Mouse (Mus musculus) heart, embryonic 14.5 days (tissue): ENCODE measurements around the gene Cenpi. TPM values are rescaled to one million over a fixed set of nuclear protein-coding genes. Genes with fewer than 3 reads are reported as not detected.

Experiments used
- ATAC-seq: fragments of 200-750 bp; cut with Nextera tagmentation; 2 replicates; pipeline ENCODE4 v1.8.0; 2017; ENCODE audit warnings: low read depth, moderate TSS enrichment; ENCODE audit not compliant: insufficient number of reproducible peaks, insufficient read depth, low FRiP score
- H3K27ac ChIP-seq, 2 experiments: fragments of 200-500 bp in 1 of 2; fragments of 300-500 bp in 1 of 2; sonication (generic) in 1 of 2; replicated peaks in 1 of 2; 2 replicates each; pipeline ENCODE4 v1.5.1; 2012 to 2014; ENCODE audit warnings: low read depth in 2 of 2, low read length in 2 of 2, control low read depth in 1 of 2, mild to moderate bottlenecking in 1 of 2, mixed read lengths in 1 of 2; ENCODE audit not compliant: control insufficient read depth in 1 of 2, insufficient read depth in 1 of 2
- H3K27me3 ChIP-seq: fragments of 300-500 bp; sonication (generic); 2 replicates; pipeline ENCODE4 v1.6.1; 2014; ENCODE audit warnings: mild to moderate bottlenecking, low read length, control low read depth; ENCODE audit not compliant: control insufficient read depth, insufficient read depth
- H3K36me3 ChIP-seq: fragments of 300-500 bp; sonication (generic); 2 replicates; pipeline ENCODE4 v1.6.1; 2014; ENCODE audit warnings: mild to moderate bottlenecking, control low read depth, low read length, mixed read lengths; ENCODE audit not compliant: control insufficient read depth, insufficient read depth
- H3K4me1 ChIP-seq, 2 experiments: fragments of 200-500 bp in 1 of 2; fragments of 300-500 bp in 1 of 2; sonication (generic) in 1 of 2; 2 replicates each; pipeline ENCODE4 v1.6.1; 2012 to 2014; ENCODE audit warnings: low read length in 2 of 2, control low read depth in 1 of 2, mixed read lengths in 1 of 2; ENCODE audit not compliant: control insufficient read depth in 2 of 2, insufficient read depth in 2 of 2
- H3K4me2 ChIP-seq: fragments of 300-500 bp; sonication (generic); 2 replicates; pipeline ENCODE4 v1.6.1; 2014; ENCODE audit warnings: mild to moderate bottlenecking, low read length
- H3K4me3 ChIP-seq, 2 experiments: fragments of 200-500 bp in 1 of 2; fragments of 300-500 bp in 1 of 2; sonication (generic) in 1 of 2; 2 replicates each; pipeline ENCODE4 v1.5.1; 2012 to 2014; ENCODE audit warnings: low read length in 2 of 2, mild to moderate bottlenecking in 2 of 2, control low read depth in 1 of 2, low read depth in 1 of 2, moderate library complexity in 1 of 2; ENCODE audit not compliant: control insufficient read depth in 1 of 2, insufficient read depth in 1 of 2
- H3K9ac ChIP-seq: fragments of 300-500 bp; sonication (generic); 2 replicates; pipeline ENCODE4 v1.6.1; 2014; ENCODE audit warnings: mild to moderate bottlenecking, low read length
- H3K9me3 ChIP-seq: fragments of 300-500 bp; sonication (generic); 2 replicates; pipeline ENCODE4 v1.6.1; 2016; ENCODE audit warnings: low read length, control low read depth; ENCODE audit not compliant: control insufficient read depth
- WGBS: fragments of 180-500 bp; shearing (Covaris S2); extraction: QIAGEN DNeasy Blood & Tissue Kit; methylation state at CpG from one replicate; pipeline ENCODE4 v1.1.7; 2014; 5-methylcytosine and 5-hydroxymethylcytosine counted together
- polyA plus RNA-seq: library from polyadenylated mRNA; unstranded; fragments of >200 nt; fragmentation: Nextera tagmentation; extraction: Ambion mirVana; gene quantifications from 2 replicates; pipeline ENCODE4 v1.2.1, GENCODE M21; 2014

Gene Cenpi
- polyA plus RNA-seq, 1 experiment from 2014 or later = 28.7 TPM

- Histone ChIP-seq H3K9me3 (no peaks in the 10 kb centered on the region), H3K27ac (no peak overlapping the region), H3K4me1 (no peaks in the 10 kb centered on the region), H3K36me3 (no peaks in the 10 kb centered on the region), H3K27me3 (no peaks in the 10 kb centered on the region), H3K9ac (no peak overlapping the region), H3K4me3 (no peak overlapping the region), H3K4me2 (no peak overlapping the region)
- no peak for ATAC-seq
- 62% methylated on average over 4 of the region's 4 CpGs for WGBS
These were observed 22.1 kb upstream of the Cenpi start for GRCm38 (mm10) chrX:134285791-134286190.

- WGBS = 79% methylated on average over 2 of the region's 2 CpGs
- Histone ChIP-seq H3K27ac (no peak overlapping the region), H3K36me3 (no peaks in the 10 kb centered on the region), H3K27me3 (no peaks in the 10 kb centered on the region), H3K4me3 (no peak overlapping the region), H3K9ac (no peak overlapping the region), H3K4me2 (no peak overlapping the region), H3K9me3 (no peaks in the 10 kb centered on the region), H3K4me1 (no peaks in the 10 kb centered on the region)
- ATAC-seq = no peak
These were observed 20.6 kb upstream of the Cenpi start for GRCm38 (mm10) chrX:134287305-134287704.

GRCm38 (mm10) chrX:134296301-134296700 is 11.6 kb upstream of the Cenpi start:
- ATAC-seq = no peak
- Histone ChIP-seq H3K9me3 (no peaks in the 10 kb centered on the region), H3K27me3 (0 out of 2 replicates have a peak, but pooled peaks cover 4% of the 10 kb centered on the region), H3K4me2 (peak overlapping the region; percentile 71), H3K4me3 (peak overlapping the region; percentile 48 to 49), H3K27ac (no peak overlapping the region), H3K9ac (peak overlapping the region; percentile 56), H3K4me1 (no peaks in the 10 kb centered on the region; a peak in 1 of 4 replicates), H3K36me3 (no peaks in the 10 kb centered on the region)
- WGBS = 40% methylated on average over 9 of the region's 9 CpGs

GRCm38 (mm10) chrX:134296737-134297136 is 11.1 kb upstream of the Cenpi start:
- ATAC-seq = no peak
- peak overlapping the region; percentile 56 for H3K9ac ChIP-seq

GRCm38 (mm10) chrX:134297195-134297594 is 10.7 kb upstream of the Cenpi start:
- ATAC-seq = no peak
- H3K4me3 ChIP-seq = peak overlapping the region in 1 of 2 experiments; percentile 48; a peak in 1 of 4 replicates
- H3K9ac ChIP-seq = no peak overlapping the region
- no peak overlapping the region for H3K27ac ChIP-seq
- no peaks in the 10 kb centered on the region for H3K36me3 ChIP-seq
- peak overlapping the region; percentile 71 for H3K4me2 ChIP-seq
- H3K27me3 ChIP-seq = 0 out of 2 replicates have a peak, but pooled peaks cover 4% of the 10 kb centered on the region
- WGBS = 43% methylated on average over 4 of the region's 4 CpGs
- H3K9me3 ChIP-seq = no peaks in the 10 kb centered on the region
- H3K4me1 ChIP-seq = no peaks in the 10 kb centered on the region; a peak in 1 of 4 replicates

More at GRCm38 (mm10) chrX:134296737-134297136, 11.1 kb upstream of the Cenpi start:
- peak overlapping the region; percentile 71 for H3K4me2 ChIP-seq
- 0 out of 2 replicates have a peak, but pooled peaks cover 4% of the 10 kb centered on the region for H3K27me3 ChIP-seq
- H3K4me3 ChIP-seq = peak overlapping the region; percentile 48 to 49
- 24% methylated on average over 7 of the region's 7 CpGs for WGBS
- H3K9me3 ChIP-seq = no peaks in the 10 kb centered on the region
- no peaks in the 10 kb centered on the region for H3K36me3 ChIP-seq
- H3K4me1 ChIP-seq = no peaks in the 10 kb centered on the region; a peak in 1 of 4 replicates
- no peak overlapping the region for H3K27ac ChIP-seq

- Histone ChIP-seq H3K9ac (no peak overlapping the region), H3K4me3 (no peak overlapping the region), H3K4me1 (no peaks in the 10 kb centered on the region; a peak in 1 of 4 replicates), H3K27ac (no peak overlapping the region), H3K36me3 (no peaks in the 10 kb centered on the region), H3K4me2 (no peak overlapping the region), H3K9me3 (no peaks in the 10 kb centered on the region), H3K27me3 (no peaks in the 10 kb centered on the region)
- WGBS = 57% methylated on average over 5 of the region's 5 CpGs
- no peak for ATAC-seq
These were observed 7.7 kb upstream of the Cenpi start for GRCm38 (mm10) chrX:134300219-134300618.

GRCm38 (mm10) chrX:134303287-134303686 is 4.6 kb upstream of the Cenpi start:
- H3K36me3 ChIP-seq = no peaks in the 10 kb centered on the region
- no peak overlapping the region for H3K4me2 ChIP-seq
- no peaks in the 10 kb centered on the region for H3K27me3 ChIP-seq
- no peak for ATAC-seq
- no peak overlapping the region for H3K27ac ChIP-seq
- H3K9ac ChIP-seq = no peak overlapping the region
- 74% methylated on average over 1 of the region's 1 CpGs for WGBS
- no peak overlapping the region for H3K4me3 ChIP-seq
- H3K9me3 ChIP-seq = no peaks in the 10 kb centered on the region
- H3K4me1 ChIP-seq = no peaks in the 10 kb centered on the region

- 25% methylated on average over 9 of the region's 9 CpGs for WGBS
- Histone ChIP-seq H3K9me3 (no peaks in the 10 kb centered on the region), H3K27me3 (no peaks in the 10 kb centered on the region), H3K36me3 (no peaks in the 10 kb centered on the region), H3K4me1 (no peaks in the 10 kb centered on the region), H3K4me2 (peak overlapping the region; percentile 64), H3K27ac (peak overlapping the region; percentile 14 to 20; a peak in 1 of 4 replicates), H3K4me3 (peak overlapping the region; percentile 46 to 72), H3K9ac (peak overlapping the region; percentile 68)
- ATAC-seq = peak; percentile 31; the same call in 1 of the 2 replicates
These were observed 371 bp downstream of the Cenpi start for GRCm38 (mm10) chrX:134308275-134308634.
